Mouse (Mus musculus) right cerebral cortex, postnatal 25 days (tissue): ENCODE results near the gene Zfp277.

Experiments used
- DNase-seq: peaks from one replicate; pipeline ENCODE4 v3.0.0; 2022

Gene Zfp277

DNA sequence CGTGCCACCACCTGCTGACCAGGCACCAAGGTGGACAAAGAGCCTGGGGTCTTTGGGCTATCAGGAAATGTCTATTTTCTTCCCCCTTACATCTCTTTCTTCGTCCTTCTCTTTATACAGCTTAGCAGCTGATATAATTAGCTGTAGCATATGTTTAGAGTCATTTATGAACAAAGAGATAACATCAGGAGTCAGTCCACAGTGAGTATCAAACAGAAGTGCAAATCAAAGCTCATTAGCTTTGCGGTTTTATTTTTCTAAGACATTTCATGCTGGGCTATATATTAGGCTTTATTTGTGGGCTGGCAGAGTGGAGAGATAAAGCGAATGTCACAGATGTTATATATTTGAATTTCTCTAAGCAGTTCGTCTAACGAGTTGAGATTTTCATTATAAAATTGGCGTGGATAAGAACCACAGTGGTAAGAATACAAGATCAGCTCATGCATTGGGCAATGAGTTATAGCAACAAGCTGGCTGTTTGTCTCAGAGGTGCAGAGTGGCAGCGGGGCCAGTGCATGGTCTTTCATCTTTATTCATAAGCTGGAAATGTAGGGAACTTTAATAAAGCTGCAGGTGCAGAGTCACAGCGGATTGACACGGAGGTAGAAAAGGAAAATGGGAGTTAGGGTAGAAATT lies 98.5 kb downstream of the Zfp277 start:
- DNase-seq, result no peak

DNA sequence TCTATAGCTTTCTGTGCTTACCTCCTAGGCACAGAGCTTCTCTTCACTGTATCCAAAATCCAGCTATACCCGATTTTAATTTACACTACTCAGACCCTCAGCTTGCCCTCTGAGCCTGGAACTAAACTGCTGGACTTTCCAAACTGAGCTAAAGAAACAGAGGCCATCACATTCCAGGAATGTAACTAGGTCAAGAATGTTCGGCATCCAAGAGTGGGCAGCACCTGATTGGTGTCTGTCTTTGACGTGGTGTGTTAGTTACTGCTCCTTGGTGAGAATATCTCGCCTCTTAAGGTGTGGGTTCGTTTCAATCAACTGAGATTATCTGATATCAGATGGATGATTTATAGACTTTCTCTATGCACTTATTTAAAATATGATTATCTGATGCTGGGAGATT lies 104.3 kb downstream of the Zfp277 start:
- no peak for DNase-seq

DNA sequence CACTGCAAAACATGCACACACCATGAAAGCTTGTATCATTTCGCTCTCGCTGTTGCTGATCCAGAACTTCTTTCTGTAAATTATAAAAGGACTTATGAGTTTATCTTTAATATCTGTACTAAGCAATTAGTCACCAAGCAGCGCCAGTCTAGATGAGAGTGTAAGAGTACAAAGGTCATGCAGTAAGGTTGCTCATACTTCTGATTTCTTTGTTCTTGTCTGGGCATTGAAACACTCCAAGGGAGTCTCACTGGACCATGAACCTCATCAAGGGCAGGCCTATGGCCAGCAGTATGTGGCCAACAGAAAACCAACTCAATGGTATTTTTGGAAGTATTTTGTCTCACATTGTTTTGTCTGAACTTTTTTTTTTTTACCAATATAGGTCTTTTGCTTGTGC lies 110.4 kb downstream of the Zfp277 start:
- no peak for DNase-seq

DNA sequence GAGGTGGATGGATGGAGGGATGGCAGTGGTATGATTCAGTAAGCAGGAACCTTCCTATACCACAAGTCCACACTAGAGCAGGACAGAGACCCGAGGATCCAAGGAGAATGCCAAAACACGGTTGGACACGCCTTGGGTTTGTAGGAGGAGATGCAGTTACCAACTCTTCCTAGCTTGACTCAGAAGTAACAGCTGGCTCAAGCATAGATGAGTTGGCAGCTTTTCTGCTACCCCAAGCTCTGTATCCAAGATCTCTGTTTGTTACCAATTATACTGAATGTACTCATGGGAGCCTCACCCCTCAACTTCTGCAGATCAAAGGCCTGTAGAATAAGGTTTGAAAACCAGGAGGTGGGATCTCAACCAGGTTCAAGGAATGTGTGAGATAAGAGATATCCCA lies 114.2 kb downstream of the Zfp277 start:
- no peak for DNase-seq

DNA sequence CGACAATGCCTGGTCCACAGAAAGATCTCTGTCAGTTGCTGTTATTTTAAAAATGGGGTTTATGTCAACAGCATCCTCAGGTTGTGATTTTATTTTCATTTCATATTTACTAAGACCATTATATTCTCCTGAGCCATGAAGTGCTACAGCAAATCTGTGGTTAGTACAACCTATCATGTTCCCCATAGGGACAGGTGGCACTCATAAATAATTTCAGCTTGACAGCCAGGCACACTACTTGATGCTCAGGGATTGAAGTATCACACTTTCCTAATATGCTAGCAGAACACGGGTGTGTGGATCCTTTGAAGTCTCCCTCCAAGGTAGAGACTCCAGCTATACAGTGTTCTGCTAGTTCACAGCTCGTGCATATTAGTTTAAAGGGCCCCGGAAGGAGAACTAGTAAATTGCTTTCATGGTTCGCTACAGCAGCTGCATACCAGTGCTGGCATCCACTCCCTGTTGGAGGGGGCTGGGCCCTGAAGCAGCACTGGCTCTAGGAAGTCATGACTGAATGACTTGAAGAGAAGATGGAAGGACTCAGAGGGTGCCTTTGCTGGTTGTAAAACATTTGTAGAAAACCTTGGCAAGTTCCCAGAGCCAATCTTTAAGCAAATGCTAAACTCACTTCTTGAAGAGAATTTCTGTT lies 118.6 kb downstream of the Zfp277 start:
- DNase-seq, result no peak

DNA sequence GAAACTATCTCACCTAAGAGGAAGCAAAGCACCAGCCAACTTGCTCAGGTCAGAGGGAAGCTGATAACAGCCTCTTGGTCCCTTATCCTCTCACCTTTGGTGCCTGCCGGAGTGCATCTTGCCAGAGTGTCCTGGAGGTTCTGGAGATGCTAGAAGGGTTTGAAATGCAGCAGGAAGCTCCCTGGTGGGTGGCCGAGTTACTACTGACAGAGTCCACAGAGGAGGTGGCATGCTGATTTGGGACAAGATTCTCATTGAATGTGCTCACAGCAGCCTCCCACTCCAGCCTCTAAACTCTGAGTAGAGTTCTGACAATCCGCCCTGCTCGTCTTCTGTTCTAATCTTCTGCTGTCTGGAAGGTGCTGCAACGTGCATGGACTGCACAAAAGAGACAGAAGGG lies 120.1 kb downstream of the Zfp277 start:
- DNase-seq, result no peak

DNA sequence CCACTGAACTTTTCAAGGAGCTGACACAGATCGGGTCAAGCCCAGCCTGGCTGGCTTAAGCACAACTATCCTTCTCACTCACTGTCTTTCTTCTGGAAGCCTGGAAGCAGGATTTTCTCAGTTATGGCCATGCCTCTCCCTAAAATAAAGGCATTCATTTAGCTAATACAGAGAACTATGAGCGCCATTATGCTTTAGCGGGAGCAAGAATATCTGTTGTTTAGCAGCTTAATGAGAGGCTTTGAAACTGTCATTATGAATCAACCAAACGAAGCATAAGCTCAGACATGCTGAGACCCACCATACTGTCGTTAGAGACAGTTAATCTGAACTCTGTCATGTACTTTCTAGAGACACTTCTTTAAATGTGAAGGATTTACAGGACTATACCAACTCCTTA lies 120.9 kb downstream of the Zfp277 start:
- no peak for DNase-seq

DNA sequence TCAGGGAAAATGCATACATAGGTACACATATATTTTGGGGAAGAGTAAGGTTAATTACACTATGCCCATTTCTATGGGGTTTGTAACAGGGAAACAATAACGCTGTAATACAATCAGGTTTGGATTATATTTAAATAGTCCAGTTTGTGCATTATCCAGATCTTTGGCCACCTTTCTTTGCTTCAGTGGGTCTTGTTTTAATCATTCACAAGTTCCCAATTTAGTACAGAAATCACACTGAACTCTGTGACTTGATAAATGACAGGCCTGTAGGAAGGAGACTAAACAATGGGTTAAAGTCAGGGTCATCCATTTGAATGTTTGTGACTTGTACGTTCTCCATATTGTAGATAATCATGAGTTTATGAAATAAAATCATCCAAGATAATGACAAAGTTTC lies 130.6 kb downstream of the Zfp277 start:
- no peak for DNase-seq

DNA sequence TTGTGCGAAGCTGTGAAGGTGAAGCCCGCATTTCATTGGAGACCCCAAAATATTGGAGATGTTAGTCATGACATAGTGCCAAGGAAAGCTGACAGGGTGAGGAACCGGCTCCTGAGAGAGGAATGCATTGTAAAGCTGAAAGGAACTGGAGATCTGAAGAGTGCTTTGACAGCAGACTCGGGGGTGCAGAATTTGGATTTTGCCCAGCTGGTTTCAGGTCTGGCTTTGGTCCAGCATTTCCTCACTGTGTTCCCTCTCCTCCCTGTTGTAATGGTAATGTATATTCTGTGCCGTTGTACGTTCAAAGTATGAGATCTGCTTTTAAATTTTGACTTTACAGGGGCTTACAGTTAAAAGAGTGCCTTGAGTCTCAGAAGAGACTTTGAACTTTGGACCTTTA lies 141.7 kb downstream of the Zfp277 start:
- DNase-seq, result no peak

DNA sequence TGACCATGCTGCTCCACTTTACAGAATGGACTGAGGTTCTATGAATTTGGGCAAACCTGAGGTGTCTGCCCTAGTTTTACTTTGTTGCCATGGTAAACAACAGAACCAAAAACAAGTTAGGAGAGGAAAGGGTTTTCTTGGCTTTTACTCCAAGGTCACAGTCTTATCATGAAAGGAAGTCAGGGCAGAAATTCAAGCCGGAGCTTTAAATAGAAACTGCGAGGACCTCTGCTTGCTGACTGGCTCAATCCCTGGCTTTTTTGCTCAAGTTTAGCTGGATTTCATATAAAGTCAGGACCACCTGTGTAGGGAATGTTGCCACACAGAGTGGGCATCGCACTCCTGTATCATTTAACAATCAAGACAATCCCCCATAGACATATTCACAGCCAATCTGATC lies 147.1 kb downstream of the Zfp277 start:
- no peak for DNase-seq

DNA sequence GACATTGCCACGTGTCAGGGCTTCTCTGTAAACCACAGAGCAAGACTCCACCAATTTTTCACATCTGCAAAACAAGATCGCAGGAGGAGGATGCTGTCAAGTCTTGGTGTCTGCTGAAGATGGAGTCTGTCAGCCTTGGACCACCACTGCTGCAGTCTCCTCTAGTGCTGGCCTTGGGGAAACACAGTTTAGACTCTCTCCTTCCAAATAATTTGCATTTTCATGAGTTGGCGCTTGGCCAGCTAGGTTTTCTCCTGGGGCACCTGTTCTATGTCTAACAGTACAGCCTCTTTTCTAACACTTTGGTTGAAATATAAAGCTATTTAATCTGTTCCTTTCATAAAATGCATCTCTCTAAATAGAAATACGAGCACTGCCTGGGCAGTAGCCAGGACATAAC lies 159.2 kb downstream of the Zfp277 start:
- no peak for DNase-seq

DNA sequence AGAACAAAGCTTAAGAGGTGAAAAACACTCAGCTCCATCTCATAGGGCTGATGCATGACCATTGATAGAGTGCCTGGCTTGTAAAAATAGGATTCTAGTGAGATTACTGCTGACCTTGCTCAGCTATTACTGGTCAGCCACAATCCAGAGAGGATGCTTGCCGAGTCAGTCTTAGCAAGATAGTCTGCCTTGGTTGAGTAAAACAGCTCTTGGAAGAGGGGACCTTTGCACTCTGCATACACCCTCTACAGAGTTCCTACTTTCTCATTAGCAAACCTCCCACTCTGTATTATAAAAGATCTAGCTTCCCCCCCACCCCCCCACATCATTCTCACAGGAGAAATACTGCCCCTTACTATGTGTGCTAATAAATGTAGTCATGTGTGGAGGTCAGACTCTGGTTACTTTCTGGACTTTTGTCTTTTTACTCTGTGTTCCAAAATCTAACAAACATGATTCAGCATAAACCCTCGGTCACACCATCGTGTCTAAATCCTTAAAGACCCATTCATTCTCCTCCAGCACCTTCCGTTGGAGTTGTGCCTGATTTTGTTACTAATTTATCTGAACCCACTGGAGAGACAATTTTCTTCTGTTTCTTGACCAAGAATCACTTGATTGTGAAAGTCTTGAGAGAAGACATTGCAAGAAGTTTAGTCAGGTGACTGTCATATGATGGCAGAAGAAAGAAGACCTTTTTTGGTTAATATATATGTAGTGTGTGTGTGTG lies 164.9 kb downstream of the Zfp277 start:
- no peak for DNase-seq

DNA sequence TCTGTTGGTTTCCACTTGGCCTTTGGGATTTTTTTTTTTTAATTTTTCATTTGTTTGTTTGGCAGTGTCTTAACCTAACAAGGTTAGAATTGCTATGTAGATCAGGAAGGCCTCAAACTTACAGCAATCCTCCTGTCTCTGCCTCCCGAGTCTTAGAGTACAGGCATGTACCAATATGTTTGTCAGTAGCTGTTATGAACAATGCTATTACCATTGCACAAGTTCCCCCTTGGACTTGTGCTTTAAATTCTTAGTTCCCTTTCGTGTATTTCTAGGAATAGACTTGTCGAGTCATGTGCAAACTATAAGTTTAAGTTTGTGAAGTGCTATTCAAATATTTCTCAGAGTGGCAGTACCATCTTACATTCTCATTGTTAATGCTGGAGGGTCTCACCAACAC lies 168.1 kb downstream of the Zfp277 start:
- no peak for DNase-seq

DNA sequence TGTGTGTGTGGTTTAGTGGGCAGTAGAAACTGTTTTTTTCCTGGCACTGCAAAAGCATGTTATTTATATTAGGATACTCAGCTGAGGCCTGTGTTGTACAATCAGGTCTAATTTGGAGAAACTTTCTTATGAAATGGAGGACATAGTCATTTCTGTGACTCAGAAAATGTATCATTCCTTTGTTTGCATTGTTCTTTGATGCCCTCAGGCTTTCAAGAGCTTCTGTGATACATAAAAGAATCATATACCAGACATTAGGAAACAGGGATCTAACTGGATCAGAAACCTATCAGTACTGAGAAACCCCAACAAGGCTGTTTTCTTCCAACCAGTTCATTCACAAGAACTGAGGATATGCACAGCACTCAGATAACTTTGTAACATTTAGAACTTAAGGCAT lies 170.8 kb downstream of the Zfp277 start:
- no peak for DNase-seq

DNA sequence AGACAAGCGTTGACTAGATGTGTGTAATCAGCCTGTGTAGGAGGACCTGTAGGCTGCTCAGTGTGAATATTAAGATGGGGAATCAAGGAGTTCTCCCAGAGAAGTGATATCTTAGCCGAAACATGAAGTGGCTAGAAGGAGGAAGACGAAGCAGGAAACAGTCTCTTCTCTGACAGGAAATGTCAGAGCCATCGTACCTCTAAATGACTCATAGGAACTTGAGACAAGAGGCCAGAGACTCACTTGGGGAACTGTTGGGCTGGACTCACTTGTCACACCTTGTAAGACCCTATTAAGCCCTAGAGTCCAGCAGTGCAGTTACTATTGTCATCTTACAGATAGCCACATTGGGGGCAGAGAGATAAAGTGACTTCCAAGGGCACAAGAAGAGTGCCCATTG lies 172.4 kb downstream of the Zfp277 start:
- DNase-seq, result no peak

DNA sequence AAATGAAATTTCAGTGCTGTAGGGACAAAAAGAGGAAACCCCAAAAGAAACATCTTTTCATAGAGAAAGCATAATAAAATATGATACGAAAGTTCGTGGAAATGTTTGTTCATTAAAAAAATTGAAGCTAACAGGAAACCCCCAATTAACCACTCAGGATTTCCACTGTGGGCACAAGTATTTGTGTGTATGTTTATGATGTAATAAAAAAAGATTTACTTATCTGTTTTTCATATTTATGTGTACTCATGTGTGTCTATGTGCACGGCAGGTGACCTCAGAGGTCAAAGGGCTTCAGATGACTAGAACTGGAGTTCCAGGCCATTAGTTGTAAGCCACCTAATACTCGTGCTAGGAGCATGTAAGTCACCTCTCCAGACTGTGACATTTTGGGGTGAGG lies 173.0 kb downstream of the Zfp277 start:
- DNase-seq, result no peak

DNA sequence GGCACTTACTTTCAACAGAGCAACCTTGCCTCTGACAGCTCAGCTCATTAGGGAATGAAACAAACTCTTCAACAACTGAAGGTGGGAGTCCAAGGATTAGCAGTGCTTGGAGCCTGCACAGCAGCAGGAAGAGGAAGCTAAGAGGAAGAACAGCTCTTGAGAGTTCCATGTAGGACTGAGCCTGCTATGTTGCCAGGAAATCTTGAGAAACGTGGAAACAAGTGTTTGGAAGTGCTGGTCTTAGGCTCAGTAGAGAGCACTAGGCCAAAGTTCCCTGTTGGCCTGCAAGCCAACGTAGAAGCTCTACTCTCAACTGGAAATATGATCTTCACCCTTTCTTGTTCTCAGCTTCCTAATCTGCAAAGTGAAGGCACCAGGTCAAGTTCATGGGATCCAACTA lies 177.4 kb downstream of the Zfp277 start:
- no peak for DNase-seq
